Mouse (Mus musculus) megakaryocyte, embryonic 14.5 days (primary cell): Measurements from ENCODE around the gene Ttc25.

ENCODE experiments used
- FLI1 ChIP-seq: IDR thresholded peaks from 2 replicates; pipeline ENCODE4 v1.6.1; 2012; ENCODE audit warnings: low read length, inconsistent platforms, mixed read lengths
- GATA1 ChIP-seq: IDR thresholded peaks from 3 replicates; pipeline ENCODE4 v1.6.1; 2012; ENCODE audit warnings: mixed read lengths, low read length, inconsistent platforms, borderline replicate concordance

DNA sequence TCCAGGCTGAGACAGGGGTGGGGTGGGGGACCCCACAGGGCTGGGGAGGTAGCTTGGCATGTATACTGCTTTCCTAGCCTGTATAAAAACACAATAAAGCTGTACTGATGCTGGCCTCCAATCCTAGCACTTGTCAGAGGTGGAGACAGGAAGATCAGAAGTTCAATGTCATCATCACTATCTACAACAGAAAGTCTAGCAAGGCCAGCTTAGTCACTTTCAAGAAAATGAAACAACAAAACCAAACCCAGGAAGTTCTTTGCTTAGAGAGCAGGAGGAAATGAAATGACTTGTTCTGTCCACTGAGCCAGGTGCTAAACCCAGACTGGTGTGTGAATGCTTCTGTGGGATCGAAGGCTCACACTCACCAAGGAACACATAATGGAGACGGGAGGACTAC is 43.1 kb downstream of the Ttc25 start:
- TF ChIP-seq GATA1, result no peak
- no peak for TF ChIP-seq FLI1
